Mouse (Mus musculus) CH12.LX (cell line): Measurements from ENCODE around the gene Plekhm1. TPM values are rescaled to one million over a fixed set of nuclear protein-coding genes. Genes with fewer than 3 reads are reported as not detected.

Source experiments
- DNase-seq: peaks from one replicate; pipeline ENCODE4 v3.0.0-alpha.2; 2013; ENCODE audit errors: extremely low read depth
- H3K27ac ChIP-seq: 2 replicates; pipeline ENCODE4 v1.5.1; 2012; ENCODE audit warnings: low read depth, mild to moderate bottlenecking, control low read depth, moderate library complexity; ENCODE audit not compliant: insufficient read depth
- H3K27me3 ChIP-seq: replicated peaks from 2 replicates; pipeline ENCODE3; 2012; ENCODE audit warnings: inconsistent platforms
- H3K36me3 ChIP-seq, 2 experiments: replicated peaks in 1 of 2; 2 replicates each; pipeline versions ENCODE3 to v1.6.1; 2012; ENCODE audit warnings: inconsistent platforms in 1 of 2, low read length in 1 of 2, mild to moderate bottlenecking in 1 of 2, mixed read lengths in 1 of 2, moderate library complexity in 1 of 2; ENCODE audit not compliant: control insufficient read depth in 1 of 2, insufficient read depth in 1 of 2
- H3K4me1 ChIP-seq, 2 experiments: 2 replicates each; pipeline ENCODE4 v1.6.1; 2012; ENCODE audit warnings: inconsistent platforms in 1 of 2, moderate library complexity in 1 of 2; ENCODE audit not compliant: insufficient read depth in 2 of 2, control insufficient read depth in 1 of 2
- H3K4me2 ChIP-seq: 2 replicates; pipeline ENCODE4 v1.6.1; 2012; ENCODE audit warnings: low read depth, mild to moderate bottlenecking, control low read depth; ENCODE audit not compliant: poor library complexity, insufficient read depth, severe bottlenecking
- H3K4me3 ChIP-seq, 3 experiments: fragments of 150-350 bp in 1 of 3; sonication (generic) in 1 of 3; replicated peaks in 1 of 3; 2 replicates each; pipeline versions ENCODE3 to v1.5.1; 2011 to 2012; ENCODE audit warnings: low read depth in 2 of 3, low read length in 2 of 3, mild to moderate bottlenecking in 2 of 3, moderate library complexity in 2 of 3, control low read depth in 1 of 3, improper control_type of control experiment in 1 of 3, inconsistent platforms in 1 of 3, mixed read lengths in 1 of 3; ENCODE audit not compliant: poor library complexity in 1 of 3
- H3K79me2 ChIP-seq: replicated peaks from 2 replicates; pipeline ENCODE4 v1.6.1; 2012; ENCODE audit warnings: mild to moderate bottlenecking, moderate library complexity; ENCODE audit not compliant: control insufficient read depth, poor library complexity, insufficient read depth, severe bottlenecking; ENCODE audit errors: extremely low read depth
- H3K9ac ChIP-seq: 2 replicates; pipeline ENCODE4 v1.6.1; 2012; ENCODE audit warnings: low read depth, mild to moderate bottlenecking, control low read depth, moderate library complexity; ENCODE audit not compliant: insufficient read depth
- H3K9me3 ChIP-seq: replicated peaks from 2 replicates; pipeline ENCODE3; 2012; ENCODE audit warnings: low read length, inconsistent platforms, mixed read lengths
- BHLHE40 ChIP-seq: IDR thresholded peaks from 2 replicates; pipeline ENCODE4 v1.6.1; 2011; ENCODE audit warnings: mild to moderate bottlenecking, low read depth, low read length, improper control_type of control experiment
- CHD1 ChIP-seq: IDR thresholded peaks from 2 replicates; pipeline ENCODE4 v1.6.1; 2012; ENCODE audit warnings: low read depth, low read length, improper control_type of control experiment, inconsistent platforms
- CHD2 ChIP-seq: IDR thresholded peaks from 2 replicates; pipeline ENCODE4 v1.6.1; 2011; ENCODE audit warnings: low read length, improper control_type of control experiment
- CTCF ChIP-seq, 2 experiments: IDR thresholded peaks in 1 of 2; conservative IDR thresholded peaks in 1 of 2; 2 replicates each; pipeline ENCODE4 v1.5.1; 2011 to 2012; ENCODE audit warnings: low read depth in 2 of 2, low read length in 2 of 2, improper control_type of control experiment in 1 of 2, inconsistent platforms in 1 of 2, mild to moderate bottlenecking in 1 of 2, moderate library complexity in 1 of 2
- E2F4 ChIP-seq: IDR thresholded peaks from 2 replicates; pipeline ENCODE4 v1.6.1; 2011; ENCODE audit warnings: low read depth, low read length, improper control_type of control experiment; ENCODE audit not compliant: insufficient replicate concordance
- ELF1 ChIP-seq: IDR thresholded peaks from 2 replicates; pipeline ENCODE4 v1.6.1; 2014; ENCODE audit warnings: low read depth, mild to moderate bottlenecking, inconsistent platforms, low read length, improper control_type of control experiment
- EP300 ChIP-seq: IDR thresholded peaks from 2 replicates; pipeline ENCODE4 v1.6.1; 2011; ENCODE audit warnings: low read length, improper control_type of control experiment
- ETS1 ChIP-seq: conservative IDR thresholded peaks from 2 replicates; pipeline ENCODE4 v1.6.1; 2012; ENCODE audit warnings: low read depth, mild to moderate bottlenecking, inconsistent platforms, low read length, improper control_type of control experiment, moderate library complexity
- GABPA ChIP-seq: IDR thresholded peaks from 2 replicates; pipeline ENCODE4 v1.6.1; 2012; ENCODE audit warnings: low read depth, low read length, improper control_type of control experiment, inconsistent platforms; ENCODE audit not compliant: insufficient replicate concordance
- HCFC1 ChIP-seq: IDR thresholded peaks from 2 replicates; pipeline ENCODE4 v1.6.1; 2012; ENCODE audit warnings: low read depth, mild to moderate bottlenecking, inconsistent platforms, low read length, improper control_type of control experiment
- IRF4 ChIP-seq: IDR thresholded peaks from 2 replicates; pipeline ENCODE4 v1.6.1; 2014; ENCODE audit warnings: low read depth, mild to moderate bottlenecking, inconsistent platforms, low read length, improper control_type of control experiment
- JUN ChIP-seq: IDR thresholded peaks from 2 replicates; pipeline ENCODE4 v1.6.1; 2011; ENCODE audit warnings: low read depth, mild to moderate bottlenecking, low read length, improper control_type of control experiment, moderate library complexity; ENCODE audit not compliant: insufficient read depth
- JUND ChIP-seq: conservative IDR thresholded peaks from 2 replicates; pipeline ENCODE4 v1.6.1; 2011; ENCODE audit warnings: low read depth, low read length, improper control_type of control experiment
- KAT2A ChIP-seq: IDR thresholded peaks from 2 replicates; pipeline ENCODE4 v1.6.1; 2012; ENCODE audit warnings: low read length, improper control_type of control experiment, inconsistent platforms; ENCODE audit not compliant: insufficient replicate concordance
- MAFK ChIP-seq: IDR thresholded peaks from 2 replicates; pipeline ENCODE4 v1.6.1; 2011; ENCODE audit warnings: low read length, improper control_type of control experiment; ENCODE audit not compliant: insufficient replicate concordance
- MAX ChIP-seq: IDR thresholded peaks from 2 replicates; pipeline ENCODE4 v1.6.1; 2011; ENCODE audit warnings: low read length, improper control_type of control experiment
- MAZ ChIP-seq: IDR thresholded peaks from 2 replicates; pipeline ENCODE4 v1.6.1; 2012; ENCODE audit warnings: low read depth, mild to moderate bottlenecking, inconsistent platforms, low read length, improper control_type of control experiment, moderate library complexity
- MEF2A ChIP-seq: IDR thresholded peaks from 2 replicates; pipeline ENCODE4 v1.6.1; 2014; ENCODE audit warnings: low read depth, mild to moderate bottlenecking, inconsistent platforms, low read length, improper control_type of control experiment, borderline replicate concordance
- MXI1 ChIP-seq: IDR thresholded peaks from 2 replicates; pipeline ENCODE4 v1.6.1; 2011; ENCODE audit warnings: mild to moderate bottlenecking, low read depth, low read length, improper control_type of control experiment
- MYC ChIP-seq: IDR thresholded peaks from 2 replicates; pipeline ENCODE4 v1.6.1; 2011; ENCODE audit warnings: low read depth, mild to moderate bottlenecking, improper control_type of control experiment, low read length
- NELFE ChIP-seq: IDR thresholded peaks from 2 replicates; pipeline ENCODE4 v1.6.1; 2011; ENCODE audit warnings: low read depth, low read length, improper control_type of control experiment
- NRF1 ChIP-seq: IDR thresholded peaks from 2 replicates; pipeline ENCODE4 v1.6.1; 2014; ENCODE audit warnings: low read depth, mild to moderate bottlenecking, inconsistent platforms, low read length, improper control_type of control experiment, moderate library complexity
- PAX5 ChIP-seq: IDR thresholded peaks from 2 replicates; pipeline ENCODE4 v1.6.1; 2012; ENCODE audit warnings: low read length, inconsistent platforms, mixed read lengths
- POLR2A ChIP-seq: IDR thresholded peaks from 2 replicates; pipeline ENCODE4 v1.6.1; 2011; ENCODE audit warnings: low read depth, mild to moderate bottlenecking, improper control_type of control experiment, low read length
- POLR2AphosphoS2 ChIP-seq: IDR thresholded peaks from 2 replicates; pipeline ENCODE4 v1.6.1; 2011; ENCODE audit warnings: low read depth, low read length, improper control_type of control experiment
- RAD21 ChIP-seq: IDR thresholded peaks from 2 replicates; pipeline ENCODE4 v1.6.1; 2011; ENCODE audit warnings: low read depth, mild to moderate bottlenecking, low read length, improper control_type of control experiment, moderate library complexity
- RCOR1 ChIP-seq: conservative IDR thresholded peaks from 2 replicates; pipeline ENCODE4 v1.6.1; 2012; ENCODE audit warnings: low read depth, mild to moderate bottlenecking, inconsistent platforms, low read length, improper control_type of control experiment
- SIN3A ChIP-seq: IDR thresholded peaks from 2 replicates; pipeline ENCODE4 v1.6.1; 2012; ENCODE audit warnings: low read length, improper control_type of control experiment, inconsistent platforms
- SMC3 ChIP-seq: IDR thresholded peaks from 2 replicates; pipeline ENCODE4 v1.6.1; 2011; ENCODE audit warnings: low read depth, low read length, improper control_type of control experiment
- TBP ChIP-seq: conservative IDR thresholded peaks from 2 replicates; pipeline ENCODE4 v1.6.1; 2011; ENCODE audit warnings: low read depth, low read length, improper control_type of control experiment
- TCF12 ChIP-seq: IDR thresholded peaks from 2 replicates; pipeline ENCODE4 v1.6.1; 2014; ENCODE audit warnings: low read depth, mild to moderate bottlenecking, inconsistent platforms, low read length, improper control_type of control experiment
- UBTF ChIP-seq: IDR thresholded peaks from 2 replicates; pipeline ENCODE4 v1.6.1; 2012; ENCODE audit warnings: low read depth, mild to moderate bottlenecking, inconsistent platforms, low read length, improper control_type of control experiment, moderate library complexity
- USF1 ChIP-seq: IDR thresholded peaks from 2 replicates; pipeline ENCODE4 v1.6.1; 2014; ENCODE audit warnings: low read depth, mild to moderate bottlenecking, inconsistent platforms, low read length, improper control_type of control experiment
- USF2 ChIP-seq: conservative IDR thresholded peaks from 2 replicates; pipeline ENCODE4 v1.6.1; 2011; ENCODE audit warnings: low read depth, low read length, improper control_type of control experiment
- ZC3H11A ChIP-seq: IDR thresholded peaks from 2 replicates; pipeline ENCODE4 v1.6.1; 2012; ENCODE audit warnings: low read depth, mild to moderate bottlenecking, inconsistent platforms, low read length, improper control_type of control experiment
- ZKSCAN1 ChIP-seq: IDR thresholded peaks from 2 replicates; pipeline ENCODE4 v1.6.1; 2012; ENCODE audit warnings: low read depth, inconsistent platforms, low read length, improper control_type of control experiment, borderline replicate concordance
- ZMIZ1 ChIP-seq: IDR thresholded peaks from 2 replicates; pipeline ENCODE4 v1.6.1; 2012; ENCODE audit warnings: low read depth, mild to moderate bottlenecking, inconsistent platforms, low read length, improper control_type of control experiment
- ZNF384 ChIP-seq: IDR thresholded peaks from 2 replicates; pipeline ENCODE4 v1.6.1; 2012; ENCODE audit warnings: low read depth, low read length, improper control_type of control experiment, inconsistent platforms
- dilution Hi-C: fragments of 300-500 bp; cut with MboI; formaldehyde crosslinking; loops from 2 replicates; pipeline ENCODE4 v1.14.3; 2020; ENCODE audit warnings: low sequenced_read_pairs; ENCODE audit not compliant: extremely low pct_unique_long_range_greater_than_20kb, extremely low pct_ligation_motif_present
- in situ Hi-C: fragments of 300-500 bp; cut with MboI; formaldehyde crosslinking; loops from 3 replicates; pipeline ENCODE4 v1.14.3; 2019; ENCODE audit warnings: low sequenced_read_pairs, low pct_ligation_motif_present, low pct_unique_long_range_greater_than_20kb, mixed read lengths
- polyA plus RNA-seq: library from polyadenylated mRNA; unstranded; fragments of >175 nt; gene quantifications from 2 replicates; pipeline ENCODE4 v1.2.1, GENCODE M21; 2012; ENCODE audit warnings: low read depth; ENCODE audit not compliant: insufficient read length
- total RNA-seq, 2 experiments: library from RNA; depleted of rRNA; stranded (reverse); fragments of 300-350 nt in 1 of 2; fragments of >200 nt in 1 of 2; gene quantifications; 2 replicates each; pipeline ENCODE4 v1.2.3; 2012 to 2014

Plekhm1 gene
- total and polyA plus RNA-seq, 3 experiments: 3.5 to 23.2 (median 5.3) TPM

GRCm38 (mm10) chr11:103370397-103371221 lies 41.9 kb downstream of the Plekhm1 start:
- no peaks in the 10 kb centered on the region for H3K27me3 ChIP-seq
- dilution Hi-C loops: no loop called here
- H3K9me3 ChIP-seq: no peaks in the 10 kb centered on the region
- peak overlapping the region; percentile 30 for H3K9ac ChIP-seq
- peaks cover 52 to 76% of the 10 kb centered on the region in 2 experiments for H3K4me1 ChIP-seq
- TF ChIP-seq ZMIZ1: no peak
- no peak for TF ChIP-seq UBTF
- TF ChIP-seq MAZ: no peak
- TF ChIP-seq MXI1: peak; percentile 75; the same call in 1 of the 2 replicates
- TF ChIP-seq POLR2AphosphoS2: peak; percentile 51; the same call in 1 of the 2 replicates
- no peak for TF ChIP-seq GABPA
- peak; percentile 80 for TF ChIP-seq EP300
- peak; percentile 48 for TF ChIP-seq POLR2A
- peak; percentile 84 for TF ChIP-seq MAX
- TF ChIP-seq MEF2A: peak; percentile 68; the same call in 1 of the 2 replicates
- TF ChIP-seq HCFC1: no peak
- 0 out of 2 replicates have a peak, but pooled peaks have one; percentile 26 for TF ChIP-seq NELFE
- TF ChIP-seq SMC3: no peak
- TF ChIP-seq CTCF (conservative IDR thresholded peaks at IDR 0.05 in 1 of 2, IDR thresholded peaks at IDR 0.05 in 1 of 2; ENCODE audit: low read depth in 2 of 2, low read length in 2 of 2): no peak
- TF ChIP-seq MAFK: peak; percentile 86
- TF ChIP-seq JUN: no peak; the same call in 1 of the 2 replicates
- peak; percentile 41; the same call in 1 of the 2 replicates for TF ChIP-seq CHD1
- TF ChIP-seq KAT2A: no peak
- no peak for TF ChIP-seq ZC3H11A
- no peak for TF ChIP-seq TBP
- no peak for TF ChIP-seq ZNF384
- peak; percentile 74 for TF ChIP-seq ETS1
- no peak for TF ChIP-seq USF2
- peak; percentile 91 for TF ChIP-seq MYC
- TF ChIP-seq PAX5: no peak
- TF ChIP-seq BHLHE40: peak; percentile 80
- TF ChIP-seq USF1: no peak
- peak; percentile 15; the same call in 1 of the 2 replicates for TF ChIP-seq CHD2
- peak; percentile 79 for TF ChIP-seq ELF1
- TF ChIP-seq JUND: no peak
- no peak for TF ChIP-seq RAD21
- peak; percentile 89 for TF ChIP-seq SIN3A
- peak; percentile 78 for TF ChIP-seq IRF4
- peak; percentile 42; the same call in 1 of the 2 replicates for TF ChIP-seq RCOR1
- peak; percentile 87 for TF ChIP-seq TCF12
- TF ChIP-seq NRF1: peak; percentile 52; the same call in 1 of the 2 replicates
- no peak for TF ChIP-seq ZKSCAN1
- TF ChIP-seq E2F4: no peak
- H3K36me3 ChIP-seq: peaks cover 34 to 88% of the 10 kb centered on the region in 2 experiments
- H3K4me2 ChIP-seq: peak overlapping the region; percentile 77
- no peak for DNase-seq
- peak overlapping the region; percentile 83 for H3K27ac ChIP-seq
- H3K4me3 ChIP-seq: peak overlapping the region in 2 of 3 experiments; percentile 29 to 49
- no peaks in the 10 kb centered on the region for H3K79me2 ChIP-seq
- in situ Hi-C loops: no loop called here
